Mouse (Mus musculus) cerebellum, postnatal 36 days (tissue): ENCODE measurements around the gene Selenbp2.
"Not testable (repeated sequence)": the region's sequence is repeated elsewhere in the genome, so short reads cannot be mapped to it uniquely, and the experiment has no call there.

Experiments
- DNase-seq, 2 experiments: peaks; one replicate each; pipeline ENCODE4 v3.0.0; 2021 to 2022; ENCODE audit warnings: mixed read lengths in 2 of 2

The Selenbp2 gene

DNA sequence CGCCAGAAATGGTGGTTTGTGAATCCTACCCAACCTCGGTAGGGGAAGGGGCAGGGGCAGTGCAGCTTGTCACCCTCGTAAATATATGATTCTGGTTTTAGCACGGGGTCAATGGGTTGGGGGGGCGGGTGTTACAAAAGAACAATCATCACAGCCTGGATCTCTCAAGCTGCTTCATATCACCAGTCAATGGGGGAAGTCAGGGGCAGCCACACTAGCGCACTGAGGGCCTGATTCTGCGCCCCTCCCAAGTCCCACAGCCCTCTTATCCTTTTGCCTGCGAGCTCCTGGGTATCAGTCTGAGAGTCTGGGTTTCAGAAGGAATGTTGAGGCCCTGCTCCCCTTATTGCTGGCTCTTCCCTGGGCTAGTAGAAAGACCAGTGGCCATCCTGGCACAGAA is 518 bp downstream of the Selenbp2 start:
- DNase-seq, result not testable (repeated sequence)

DNA sequence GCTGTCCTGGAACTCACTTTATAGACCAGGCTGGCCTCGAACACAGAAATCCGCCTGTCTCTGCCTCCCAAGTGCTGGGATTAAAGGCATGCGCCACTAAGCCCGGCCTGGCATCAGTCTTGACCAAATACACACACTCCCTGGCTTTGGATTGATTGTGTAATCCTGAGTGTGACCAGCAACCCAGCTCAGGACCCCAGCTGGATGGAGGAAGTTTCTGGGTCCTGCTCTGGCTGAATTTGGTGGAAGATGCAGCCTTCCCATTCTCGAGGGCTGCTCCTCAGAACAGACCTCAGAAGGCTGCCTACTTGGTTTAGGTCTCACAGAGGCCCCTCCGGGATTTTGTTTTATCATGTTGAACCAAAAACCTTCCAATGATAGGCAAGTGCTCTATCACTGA is 2.2 kb downstream of the Selenbp2 start:
- DNase-seq, result not testable (repeated sequence)

DNA sequence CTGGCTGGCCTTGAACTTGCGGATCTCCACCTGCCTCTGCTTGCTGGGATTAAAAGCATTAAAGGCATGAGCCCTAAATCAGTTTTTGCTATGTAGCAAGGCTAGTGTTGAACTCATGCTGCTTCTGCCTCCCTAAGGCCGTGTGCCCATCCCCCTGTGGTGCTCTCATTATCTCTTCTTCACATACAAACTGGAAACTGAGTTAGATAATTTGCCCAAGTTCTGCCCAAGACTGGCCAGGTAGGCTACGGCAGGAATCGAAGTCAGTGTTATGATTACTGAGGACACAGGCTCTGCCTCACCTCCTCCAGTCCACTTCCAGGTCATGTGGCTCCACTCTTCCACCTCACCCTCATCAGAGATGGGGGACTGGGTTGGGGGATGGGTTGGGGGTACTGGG is 2.9 kb downstream of the Selenbp2 start:
- not testable (repeated sequence) for DNase-seq

DNA sequence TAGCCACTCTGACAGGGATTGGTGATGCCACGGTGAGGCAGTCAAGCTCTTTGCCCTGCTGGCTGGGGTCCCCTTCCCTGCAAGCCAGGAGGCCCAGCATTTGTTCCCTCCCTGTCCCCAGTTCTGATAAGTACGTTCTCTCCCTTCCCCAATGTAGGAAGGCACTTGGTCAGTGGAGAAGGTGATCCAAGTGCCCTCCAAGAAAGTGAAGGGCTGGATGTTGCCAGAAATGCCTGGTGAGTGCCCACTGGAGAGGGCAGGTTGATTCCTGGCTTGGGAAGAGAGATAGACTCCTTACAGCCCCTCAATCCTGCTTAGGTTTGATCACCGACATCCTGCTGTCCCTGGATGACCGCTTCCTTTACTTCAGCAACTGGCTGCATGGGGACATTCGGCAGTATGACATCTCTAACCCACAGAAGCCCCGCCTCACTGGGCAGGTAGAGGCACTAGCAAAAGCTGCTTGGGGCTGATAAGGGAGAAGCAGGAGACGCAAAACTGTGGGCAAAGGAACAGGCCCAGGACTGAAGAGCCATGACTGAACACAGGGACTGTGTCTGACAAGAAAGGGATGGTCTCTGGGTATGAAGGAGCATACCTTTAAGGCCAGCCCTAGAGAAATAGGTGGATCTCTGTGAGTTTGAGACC is 8.9 kb downstream of the Selenbp2 start:
- DNase-seq, result not testable (repeated sequence)

DNA sequence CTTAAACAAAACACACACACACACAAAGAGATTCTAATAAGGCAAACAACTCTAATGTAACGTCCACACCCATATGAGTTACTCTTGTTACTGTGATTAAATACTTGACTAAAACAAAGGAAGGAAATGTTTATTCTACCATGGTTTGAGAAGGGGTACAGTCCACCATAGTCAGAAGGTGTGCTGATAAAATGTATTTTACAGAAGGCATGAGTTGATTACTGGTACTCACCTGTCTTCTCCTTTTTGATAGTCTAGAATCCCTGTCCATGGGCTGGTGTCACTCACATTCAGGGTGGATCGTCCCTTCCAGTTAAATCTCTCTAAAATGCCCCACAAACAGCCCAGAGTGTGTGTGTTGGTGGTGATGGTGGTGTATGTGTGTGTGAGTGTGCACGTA is 9.5 kb downstream of the Selenbp2 start:
- no peak for DNase-seq

DNA sequence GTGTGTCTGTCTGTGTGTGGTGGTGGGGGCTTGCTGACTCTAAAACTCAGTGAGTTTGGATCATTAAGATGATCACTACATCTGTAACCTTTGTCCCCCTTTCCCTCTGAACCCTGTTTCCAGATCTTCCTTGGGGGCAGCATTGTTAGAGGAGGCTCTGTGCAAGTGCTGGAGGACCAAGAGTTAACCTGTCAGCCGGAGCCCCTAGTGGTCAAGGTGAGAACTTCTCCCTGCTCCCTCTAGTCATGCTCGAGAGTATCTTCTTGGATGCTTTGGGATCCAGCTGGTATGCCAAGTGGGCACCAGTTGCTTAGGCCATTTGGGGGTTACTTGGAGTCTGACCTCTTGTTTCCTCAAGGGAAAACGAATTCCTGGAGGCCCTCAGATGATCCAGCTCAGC is 10.0 kb downstream of the Selenbp2 start:
- DNase-seq, result peak in 1 of 2 experiments; percentile 14

DNA sequence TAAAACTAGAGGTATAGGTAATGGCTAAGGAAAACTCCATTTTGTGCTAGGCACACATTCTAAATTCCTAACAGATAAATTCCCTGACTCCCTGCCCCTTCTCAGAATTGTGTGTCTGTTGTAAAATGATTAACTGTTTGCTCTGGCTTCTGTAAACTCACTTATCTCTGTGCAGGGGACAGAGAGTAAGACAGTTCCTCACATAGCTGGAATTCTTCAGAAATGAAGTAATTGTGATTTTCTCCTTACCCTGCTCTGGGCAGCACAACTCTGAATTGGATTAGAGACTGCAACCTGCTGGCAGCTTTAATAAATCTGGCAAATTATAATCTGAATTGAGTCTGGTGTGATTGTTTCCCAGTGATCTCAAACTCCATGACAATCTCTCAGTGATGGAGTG is 17.2 kb downstream of the Selenbp2 start:
- DNase-seq, result not testable (repeated sequence)

DNA sequence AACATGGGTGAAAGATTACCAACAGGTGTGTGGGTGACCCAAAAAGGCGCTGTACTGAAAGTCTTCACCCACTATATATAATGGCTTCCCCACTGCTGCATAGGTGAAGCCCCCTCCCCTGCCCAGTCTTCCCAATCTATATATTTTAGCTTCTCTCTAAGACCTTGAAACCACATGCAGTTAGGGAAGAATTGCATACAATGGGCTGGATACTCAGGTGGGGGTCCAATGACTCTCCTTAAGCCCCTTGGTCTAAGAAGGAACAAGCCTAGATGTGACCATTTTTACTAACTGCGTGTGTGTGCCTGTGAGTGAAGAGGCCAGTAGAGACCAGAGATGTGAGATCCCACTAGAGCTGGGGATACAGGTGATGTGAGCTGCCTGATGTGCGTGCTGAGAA is 20.1 kb downstream of the Selenbp2 start:
- not testable (repeated sequence) for DNase-seq

DNA sequence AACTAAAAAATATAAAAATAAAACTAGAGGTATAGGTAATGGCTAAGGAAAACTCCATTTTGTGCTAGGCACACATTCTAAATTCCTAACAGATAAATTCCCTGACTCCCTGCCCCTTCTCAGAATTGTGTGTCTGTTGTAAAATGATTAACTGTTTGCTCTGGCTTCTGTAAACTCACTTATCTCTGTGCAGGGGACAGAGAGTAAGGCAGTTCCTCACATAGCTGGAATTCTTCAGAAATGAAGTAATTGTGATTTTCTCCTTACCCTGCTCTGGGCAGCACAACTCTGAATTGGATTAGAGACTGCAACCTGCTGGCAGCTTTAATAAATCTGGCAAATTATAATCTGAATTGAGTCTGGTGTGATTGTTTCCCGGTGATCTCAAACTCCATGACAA is 24.9 kb downstream of the Selenbp2 start:
- not testable (repeated sequence) for DNase-seq

DNA sequence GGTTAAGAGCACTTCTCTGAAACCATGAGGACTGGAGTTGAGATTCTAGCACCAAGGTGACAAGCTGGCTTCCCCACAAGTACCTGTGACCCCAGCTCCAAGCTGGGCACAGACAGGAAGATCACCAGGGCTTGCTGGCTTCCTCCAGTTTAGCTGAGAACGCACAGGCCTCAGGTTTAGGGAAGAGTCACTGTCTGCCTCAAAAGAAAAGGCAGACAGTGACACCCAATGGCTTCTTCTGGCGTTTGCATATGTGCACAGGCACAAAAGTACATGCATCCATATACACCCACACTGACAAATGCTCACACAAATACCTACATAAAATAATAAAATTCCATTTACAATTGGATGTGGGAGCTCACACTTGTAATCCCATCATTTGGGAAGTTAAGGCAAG is 30.3 kb downstream of the Selenbp2 start:
- DNase-seq, result not testable (repeated sequence)

DNA sequence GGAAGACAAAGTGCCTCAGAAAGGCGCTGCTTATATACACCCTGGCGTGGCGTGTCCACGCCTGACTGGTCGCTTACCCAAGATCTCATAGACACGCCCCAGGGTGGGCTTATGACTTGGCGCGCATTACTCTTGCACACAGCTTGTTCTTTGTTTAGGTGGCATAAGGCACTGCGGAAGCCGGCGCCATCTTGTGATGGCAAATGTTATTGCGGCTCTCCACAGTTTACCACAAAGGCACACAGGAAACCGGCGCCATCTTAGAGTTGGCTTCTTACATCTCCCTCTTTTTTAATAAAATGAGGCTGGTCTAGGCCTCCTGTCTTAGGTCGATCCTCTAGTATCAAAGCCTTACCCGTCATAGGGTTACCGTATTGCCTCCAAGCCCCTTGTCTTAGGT is 52.3 kb downstream of the Selenbp2 start:
- no peak for DNase-seq
